Mouse (Mus musculus) stomach, postnatal 0 days (tissue): ENCODE measurements at regions not wholly inside any gene's neighbourhood (a gene's known extent, or its start where the extent isn't known, plus 50 kb on each side); places are given as distances from the start of the nearest gene placed in this dataset.

Source experiments
- CTCF ChIP-seq: IDR thresholded peaks from 2 replicates; pipeline ENCODE4 v1.5.1; 2016; ENCODE audit warnings: antibody characterized with exemption, low read depth, mild to moderate bottlenecking, moderate library complexity
- EP300 ChIP-seq: optimal IDR thresholded peaks from 2 replicates; pipeline ENCODE3; 2016; ENCODE audit warnings: antibody characterized with exemption

- TF ChIP-seq CTCF (no peak), EP300 (no peak)
Observed at GRCm38 (mm10) chr5:148651736-148652135, 99.1 kb upstream of the Ubl3 start.
